Mouse (Mus musculus) stomach, postnatal 0 days (tissue): ENCODE data around the gene 1700018B08Rik.

ENCODE experiments used
- CTCF ChIP-seq: IDR thresholded peaks from 2 replicates; pipeline ENCODE4 v1.5.1; 2016; ENCODE audit warnings: antibody characterized with exemption, low read depth, mild to moderate bottlenecking, moderate library complexity
- EP300 ChIP-seq: optimal IDR thresholded peaks from 2 replicates; pipeline ENCODE3; 2016; ENCODE audit warnings: antibody characterized with exemption

DNA sequence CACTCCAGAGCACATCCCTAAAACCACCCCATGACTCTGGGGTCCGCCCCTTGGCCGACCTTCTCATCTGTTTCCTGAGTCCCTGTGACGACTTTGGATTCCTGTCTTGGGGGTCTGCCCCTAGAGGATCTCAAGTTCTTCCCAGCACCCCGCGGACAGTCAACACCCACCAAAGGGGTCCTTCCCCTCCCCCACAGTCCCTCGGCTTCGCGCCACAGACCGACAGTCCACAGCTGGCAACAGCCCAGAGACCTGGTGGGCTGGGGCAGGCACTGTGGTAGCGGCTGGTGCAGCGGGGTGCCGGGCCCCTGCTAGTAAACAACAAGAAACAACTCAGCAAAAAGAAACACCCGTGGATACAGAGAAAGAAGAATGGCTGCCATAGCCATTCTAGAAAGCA, 1.2 kb downstream of the 1700018B08Rik start:
- TF ChIP-seq CTCF, result no peak
- no peak for TF ChIP-seq EP300
